Mouse (Mus musculus) lung, postnatal 0 days (tissue): Measurements from ENCODE around the gene Sptbn4.

Source experiments
- CTCF ChIP-seq: IDR thresholded peaks from 2 replicates; pipeline ENCODE4 v1.5.1; 2016; ENCODE audit warnings: antibody characterized with exemption, mild to moderate bottlenecking
- EP300 ChIP-seq: IDR thresholded peaks from 2 replicates; pipeline ENCODE4 v1.6.1; 2016; ENCODE audit warnings: antibody characterized with exemption, mild to moderate bottlenecking, control low read depth

DNA sequence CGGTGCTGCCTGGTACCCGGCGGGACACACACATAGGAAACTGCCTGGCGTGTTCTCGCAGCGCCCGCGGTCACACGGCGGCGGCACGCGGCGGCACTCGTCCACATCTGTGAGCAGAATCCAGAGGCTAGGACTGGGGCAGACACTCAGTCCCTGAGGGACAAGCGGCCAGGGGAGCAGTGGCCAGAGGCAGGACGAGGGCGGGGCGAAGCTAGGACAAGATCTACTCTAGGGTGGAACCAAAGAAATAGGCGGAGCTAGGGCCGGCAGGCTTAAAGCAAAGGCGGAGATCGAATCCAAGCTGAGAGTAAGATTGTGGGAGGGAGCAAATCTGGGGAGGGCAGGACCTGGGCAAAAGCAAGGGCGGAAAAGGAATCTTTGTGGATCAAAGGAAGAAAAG lies 121.8 kb downstream of the Sptbn4 start:
- TF ChIP-seq CTCF (no peak), EP300 (no peak)
